Mouse (Mus musculus) mouse embryonic stem cell (cell line): ENCODE measurements around the gene Mcu.

Experiments used
- in situ Hi-C, 2 experiments: fragments of 300-500 bp; cut with MboI; formaldehyde crosslinking; loops; 1 replicate in 1 of 2; 3 replicates in 1 of 2; pipeline ENCODE4 v1.14.3; 2019 to 2020; ENCODE audit warnings: low sequenced_read_pairs in 2 of 2, low pct_unique_long_range_greater_than_20kb in 1 of 2, mixed read lengths in 1 of 2; ENCODE audit not compliant: unreplicated experiment in 1 of 2

The Mcu gene

DNA sequence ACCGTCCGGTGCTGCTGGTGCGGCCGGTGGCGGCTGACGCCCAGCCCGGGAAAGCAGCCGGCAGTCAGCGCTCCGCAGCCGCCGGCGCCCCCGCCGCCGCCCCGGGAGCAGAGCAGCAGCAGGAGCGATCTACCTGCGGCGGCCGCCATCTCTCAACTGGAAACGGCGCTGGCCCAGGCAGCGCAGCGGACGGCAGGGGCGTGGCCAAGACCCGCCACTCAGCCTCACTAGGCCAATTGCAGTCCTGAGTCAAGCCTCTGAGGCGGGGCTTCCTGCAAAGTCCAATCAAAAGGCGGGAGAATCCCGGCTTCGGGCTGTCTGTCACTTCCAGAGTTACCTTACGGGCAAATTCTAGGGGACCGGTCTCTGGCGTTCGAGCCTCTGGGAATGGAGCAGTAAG is at the start of gene Mcu:
TSS of gene Mcu (minus strand) at position 171 of the 400 bp plus-strand sequence.
- in situ Hi-C loops, result no loop called here

DNA sequence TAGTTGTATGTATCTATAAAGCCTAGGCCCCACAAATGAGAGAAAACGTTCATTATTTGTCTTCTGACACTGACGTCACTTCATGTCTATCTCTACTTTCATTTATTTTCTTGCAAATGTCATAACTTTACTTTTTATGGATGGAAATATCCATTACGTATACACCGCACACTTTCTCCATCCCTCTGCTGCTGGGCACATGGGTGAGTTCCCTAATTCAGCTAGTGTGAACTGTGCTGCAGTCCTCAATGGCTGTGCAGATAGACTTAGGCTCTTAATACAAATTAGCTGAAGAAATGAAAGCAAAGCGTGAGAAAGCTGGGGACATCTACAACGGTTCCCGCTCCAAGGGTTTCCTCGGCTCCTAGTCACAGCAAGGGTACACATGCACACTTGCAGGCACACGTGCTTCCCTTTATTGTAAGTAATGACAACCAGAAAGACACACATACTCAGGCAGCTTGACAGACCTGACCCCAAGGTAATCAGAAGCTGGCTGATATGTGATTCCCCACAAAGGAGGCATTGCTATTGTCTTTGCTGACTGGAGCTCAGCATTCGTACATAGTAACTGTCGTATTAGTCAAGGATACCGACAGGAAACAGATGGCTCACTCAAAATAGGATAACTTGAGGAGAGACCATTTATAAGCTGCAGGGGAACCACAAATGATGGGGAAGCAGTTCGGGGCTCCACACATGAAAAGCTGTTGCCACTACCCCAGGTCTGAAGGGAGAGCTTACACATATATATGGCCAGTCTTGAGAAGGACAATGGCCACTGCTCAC is 49.2 kb upstream of the Mcu start:
- in situ Hi-C loops, result no loop called here

DNA sequence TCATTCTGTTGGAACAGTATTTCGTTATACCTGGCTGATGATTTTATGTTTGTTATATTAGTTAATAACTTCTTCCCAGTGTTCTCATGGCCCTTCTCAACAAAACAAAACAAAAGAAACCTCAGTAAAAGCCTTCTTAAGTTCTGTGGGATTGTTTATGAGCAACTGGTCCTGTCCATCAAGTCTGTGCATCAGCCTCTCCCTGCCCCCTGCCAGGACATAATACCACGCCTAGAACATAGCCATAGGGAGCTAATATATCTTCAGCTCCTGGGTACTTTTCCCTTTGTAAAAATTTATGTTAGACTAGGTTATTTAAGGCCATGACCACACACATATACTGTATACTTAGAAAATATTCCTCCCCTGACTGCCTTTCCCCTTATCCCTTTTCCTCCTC is 48.3 kb upstream of the Mcu start:
- in situ Hi-C loops, result no loop called here

DNA sequence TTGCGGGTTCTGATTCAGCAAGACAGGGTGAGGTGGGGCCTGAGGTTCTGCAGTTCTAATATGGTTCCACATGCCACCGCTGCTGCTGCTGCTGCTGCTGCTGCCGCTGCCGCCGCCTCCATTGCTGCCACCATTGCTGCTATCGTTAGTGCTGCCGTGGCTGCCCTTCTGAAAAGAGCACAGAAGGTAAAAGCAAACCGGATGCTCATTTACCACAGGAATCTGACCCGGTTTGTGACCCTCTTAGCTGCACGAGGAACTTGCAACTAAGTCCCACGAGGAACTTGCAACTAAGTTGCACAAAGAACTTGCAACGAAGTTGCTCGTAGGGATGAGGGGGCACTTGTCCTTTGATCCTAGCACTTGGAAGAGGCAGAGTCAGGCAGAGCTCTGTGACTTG is 40.3 kb upstream of the Mcu start:
- in situ Hi-C loops, result no loop called here

DNA sequence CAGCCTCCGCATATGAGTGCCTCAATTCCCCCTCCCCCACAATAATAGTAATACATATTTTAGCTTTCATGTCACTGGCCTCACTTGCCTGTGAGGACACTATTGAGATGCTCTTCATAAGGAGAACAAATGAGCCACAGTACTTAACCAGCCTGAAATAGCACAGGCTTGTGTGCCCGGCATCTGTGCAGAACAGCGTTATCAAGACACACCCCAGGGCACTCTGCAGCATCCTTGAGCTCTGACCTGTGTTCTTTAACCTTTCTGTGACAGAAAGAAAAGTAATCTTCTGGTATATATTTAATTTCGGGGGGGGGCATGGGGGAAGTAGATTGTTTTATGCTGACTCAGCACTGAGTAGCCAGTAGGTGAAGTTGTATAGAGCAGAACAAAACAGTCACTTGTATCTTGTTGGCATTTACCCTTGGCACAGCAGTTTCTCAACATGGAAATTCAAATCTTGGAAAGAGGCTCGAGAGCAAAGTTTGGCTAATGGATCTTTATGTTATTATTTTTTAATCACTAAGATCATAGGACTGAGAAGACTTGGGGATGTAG is 30.4 kb upstream of the Mcu start:
- in situ Hi-C loops, result no loop called here

DNA sequence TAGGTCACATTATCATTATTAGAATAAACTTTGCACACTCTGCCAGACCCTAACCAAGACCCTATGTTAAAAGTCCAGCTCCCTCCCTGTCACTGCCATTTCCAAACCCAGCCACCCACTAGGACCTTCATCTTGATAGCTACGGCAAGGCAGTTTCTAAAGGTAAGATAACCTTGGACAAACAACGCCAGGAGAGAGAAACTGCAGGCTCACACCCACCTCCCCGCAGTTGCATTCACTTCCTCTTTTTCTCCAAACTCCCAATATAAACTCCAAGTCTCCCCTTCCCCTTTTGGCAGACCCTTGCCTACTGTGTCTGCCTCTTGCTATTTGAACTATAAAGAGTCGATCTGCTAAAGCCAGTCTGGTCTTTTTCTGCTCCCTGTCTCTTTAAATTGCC is 28.7 kb upstream of the Mcu start:
- in situ Hi-C loops, result no loop called here

DNA sequence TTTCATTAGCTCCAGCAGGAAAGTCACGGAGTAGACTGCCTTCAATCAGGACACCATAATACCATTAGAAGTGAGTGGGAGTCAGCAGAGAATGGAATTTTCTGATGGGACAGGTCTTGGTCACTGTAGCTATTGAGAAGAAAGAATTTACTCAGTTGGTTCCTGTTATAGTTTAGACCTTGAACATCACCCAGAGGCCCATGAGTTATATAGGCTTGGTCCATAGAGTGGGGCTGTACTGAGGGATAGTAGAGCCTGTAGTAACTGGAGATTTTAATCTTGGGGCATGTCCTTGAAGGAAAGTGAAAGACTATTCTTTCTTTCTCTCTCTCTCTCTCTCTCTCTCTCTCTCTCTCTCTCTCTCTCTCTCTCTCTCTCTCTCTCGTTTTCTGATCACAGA is 28.2 kb upstream of the Mcu start:
- in situ Hi-C loops, result no loop called here

DNA sequence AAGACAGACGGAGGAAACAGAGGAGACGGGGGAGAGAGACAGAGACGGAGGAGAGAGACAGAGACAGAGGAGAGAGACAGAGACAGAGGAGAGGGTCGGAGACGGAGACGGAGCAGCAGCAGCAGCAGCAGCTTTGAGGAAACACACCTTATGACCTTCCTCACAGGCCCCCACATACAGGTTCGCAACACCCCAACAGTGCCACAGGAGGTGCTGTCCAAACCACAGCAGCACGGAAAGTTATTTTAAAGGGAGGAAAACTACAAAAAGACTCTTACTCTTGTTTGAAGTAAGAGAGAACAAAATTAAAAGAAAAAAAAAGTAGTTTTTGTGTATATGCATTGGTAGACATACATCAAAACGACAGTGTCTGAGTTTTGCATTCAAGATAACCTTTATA is 27.2 kb upstream of the Mcu start:
- in situ Hi-C loops, result no loop called here

DNA sequence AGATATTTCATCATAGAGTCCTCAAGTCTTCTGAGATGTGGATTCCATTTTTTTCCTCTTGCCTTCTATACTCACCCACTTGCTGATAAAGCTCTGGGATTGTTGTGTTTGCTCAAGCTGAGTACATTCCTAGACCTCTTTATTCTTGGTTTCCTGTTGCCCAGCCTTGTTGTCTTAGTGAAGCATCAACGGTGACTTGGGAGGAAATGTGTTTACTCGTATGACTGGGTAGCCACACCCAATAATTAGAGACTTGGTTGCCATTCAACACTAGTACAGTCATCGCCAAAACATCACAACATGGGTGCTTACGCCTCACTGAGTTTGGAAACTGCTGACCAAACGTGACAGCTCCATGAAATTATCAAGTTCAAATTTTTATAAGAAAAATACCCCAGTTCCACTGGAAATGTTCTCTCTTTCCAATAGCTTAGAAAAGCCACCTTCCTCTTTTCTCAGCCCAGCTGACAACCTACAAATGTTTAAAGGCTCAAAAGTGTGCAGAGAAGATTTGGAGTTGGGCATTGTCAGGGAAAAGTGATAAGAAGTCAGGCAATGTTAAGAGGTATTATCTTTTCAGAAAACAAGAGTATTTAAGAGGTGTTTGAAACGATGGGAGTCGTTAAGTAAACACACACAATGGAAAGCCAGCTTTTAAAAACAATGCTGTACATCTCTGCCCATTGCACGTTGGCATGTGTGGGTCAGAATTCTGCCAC is 26.3 kb upstream of the Mcu start:
- in situ Hi-C loops, result no loop called here

DNA sequence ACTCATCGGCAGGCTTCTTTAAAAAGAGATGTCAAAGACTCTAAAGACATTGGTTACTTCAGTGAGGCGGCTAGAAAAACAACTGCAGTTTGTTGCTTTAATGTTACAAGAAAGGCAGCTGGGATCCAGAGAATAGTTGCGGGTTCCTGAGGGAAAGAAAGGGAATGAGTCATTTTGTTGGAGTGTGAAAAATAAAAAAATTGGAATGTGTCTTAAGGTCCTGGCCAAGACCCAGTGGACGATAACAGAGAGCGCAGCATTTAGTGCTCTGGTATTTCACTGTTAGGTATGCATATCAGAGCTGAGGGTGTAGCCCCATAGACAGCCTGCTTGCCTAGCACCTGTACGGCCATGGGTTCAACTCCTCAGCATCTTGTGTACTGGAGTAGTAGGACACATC is 22.1 kb upstream of the Mcu start:
- in situ Hi-C loops, result no loop called here

DNA sequence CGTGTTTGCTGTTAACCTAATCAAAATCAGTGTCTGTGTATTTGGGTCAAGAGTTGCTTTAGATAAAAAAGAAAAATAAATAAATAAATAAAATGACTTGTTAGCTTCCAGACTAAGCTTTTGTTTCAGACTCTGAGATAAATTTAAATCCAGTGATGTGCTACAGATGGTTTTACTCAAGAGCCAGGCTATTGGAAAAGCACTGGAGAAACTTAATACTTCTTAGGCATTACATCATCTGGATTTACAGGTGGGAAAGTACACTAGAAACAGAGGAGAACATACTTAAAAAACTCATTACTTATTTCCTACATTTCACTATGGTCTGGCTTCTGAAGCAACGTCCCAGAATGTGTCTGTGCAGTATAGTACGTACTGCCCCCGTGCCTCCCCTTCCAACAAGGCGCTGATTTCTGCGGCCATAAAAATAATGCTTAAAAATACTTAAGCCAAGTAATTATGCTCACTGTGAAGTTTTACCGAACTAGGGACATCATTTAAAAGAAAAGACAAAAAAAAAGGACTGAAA is 21.2 kb upstream of the Mcu start:
- in situ Hi-C loops, result no loop called here

DNA sequence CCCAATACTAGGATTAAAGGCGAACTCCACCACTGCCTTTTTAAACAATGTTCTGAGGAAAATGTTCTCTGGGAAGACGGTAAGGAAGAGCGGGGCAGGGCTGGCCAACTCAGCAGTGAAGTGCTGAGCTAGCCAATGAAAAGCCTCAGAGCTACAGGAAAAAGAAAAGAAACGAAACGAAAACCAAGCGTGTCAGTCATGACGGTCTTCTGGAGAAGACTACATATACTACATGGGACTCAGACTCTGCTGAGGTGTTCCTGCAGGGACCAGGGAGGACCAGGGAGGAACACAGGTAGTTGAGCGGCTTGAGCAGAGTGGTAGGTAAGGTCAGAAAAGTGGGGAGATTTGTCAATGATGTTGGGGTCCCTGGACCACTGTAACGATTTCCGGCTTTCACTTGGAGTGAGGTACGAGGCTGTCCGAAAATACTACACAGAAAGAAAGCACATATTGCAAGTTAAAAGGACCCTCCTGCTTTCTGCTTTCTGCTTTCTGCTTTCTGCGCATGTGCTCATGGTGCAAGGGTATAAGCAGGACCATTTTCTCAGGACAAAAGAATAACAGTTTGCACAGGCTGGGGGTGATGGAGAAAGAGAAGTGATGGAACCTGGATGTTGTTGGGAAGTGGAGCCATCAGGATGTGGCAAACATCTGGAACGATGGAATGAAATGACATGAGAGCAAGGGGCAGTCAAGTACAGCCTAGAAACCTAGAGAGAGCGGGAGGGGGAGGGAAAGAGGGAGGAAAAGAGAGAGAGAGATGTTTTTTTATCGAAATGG is 20.4 kb upstream of the Mcu start:
- in situ Hi-C loops, result no loop called here

DNA sequence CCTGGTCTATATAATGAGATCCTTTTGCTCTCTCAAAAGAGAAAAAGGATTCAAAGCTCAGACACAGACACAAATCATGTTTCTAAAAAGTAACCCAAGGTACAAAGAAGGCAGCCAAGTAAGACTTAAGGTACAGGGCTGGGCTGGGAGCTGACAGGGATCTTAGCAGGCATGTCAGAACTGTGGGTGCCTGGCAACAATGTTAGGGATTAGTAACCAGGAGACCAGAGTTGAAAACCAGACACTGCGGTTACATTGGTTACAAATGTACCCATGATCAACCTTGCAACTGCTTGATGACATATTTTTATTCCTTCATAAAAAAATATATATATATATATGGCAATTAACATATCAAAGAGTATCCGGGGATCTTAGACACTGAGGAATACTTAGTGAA is 19.6 kb upstream of the Mcu start:
- in situ Hi-C loops, result no loop called here

DNA sequence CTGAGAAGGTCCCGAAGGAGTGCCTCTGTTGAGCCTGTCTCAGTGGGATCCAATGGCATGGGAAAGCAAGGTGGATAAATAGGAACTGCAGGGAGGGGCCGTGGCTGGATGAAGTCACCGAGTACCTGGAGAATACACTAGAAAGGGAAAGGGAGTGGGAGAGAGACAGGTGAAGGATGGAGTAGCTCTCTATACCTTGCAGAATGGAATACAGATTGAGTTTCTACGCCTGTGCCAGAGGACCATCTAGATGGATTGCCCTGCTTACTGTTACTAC is 13.0 kb upstream of the Mcu start:
- in situ Hi-C loops, result no loop called here

DNA sequence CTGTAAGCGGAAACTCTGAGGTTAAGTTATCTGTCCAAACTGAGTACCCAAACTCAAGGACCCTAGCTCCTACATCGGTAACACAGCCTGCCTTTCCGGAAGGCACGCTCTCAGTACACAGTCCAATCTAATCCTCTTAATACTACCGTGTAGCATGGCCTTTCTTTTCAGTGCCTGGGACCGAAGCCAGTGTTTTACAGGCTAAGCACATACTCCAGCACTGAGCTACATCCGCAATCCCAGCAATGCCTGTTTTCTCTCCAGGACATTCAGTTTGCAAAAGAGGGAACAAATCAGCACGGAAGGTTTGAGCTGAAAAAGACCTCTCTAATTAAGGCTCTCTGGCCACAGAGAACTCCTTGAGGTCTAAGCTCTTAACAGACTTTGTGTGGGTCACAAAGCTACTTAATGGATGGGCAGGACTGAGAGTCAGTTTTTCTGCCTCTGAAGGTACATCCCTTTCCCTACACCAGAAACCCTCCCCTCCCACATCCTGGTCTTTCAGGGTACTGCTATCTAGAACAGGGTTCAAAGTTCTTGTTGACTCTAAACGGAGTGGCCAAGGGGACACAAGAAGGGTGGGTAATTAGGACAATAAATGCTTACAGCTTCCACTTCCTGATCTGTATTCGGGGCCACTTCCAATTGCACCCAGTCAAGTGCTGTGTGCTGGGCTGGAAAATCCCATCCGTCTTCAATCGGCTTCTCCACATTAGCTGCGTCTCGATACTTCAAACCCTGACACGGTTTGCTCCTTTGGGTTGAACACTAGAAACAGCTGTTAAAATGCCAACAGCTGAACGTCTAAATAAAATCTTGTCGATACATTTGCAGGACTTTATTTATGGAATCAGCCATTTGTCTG is 12.4 kb upstream of the Mcu start:
- in situ Hi-C loops, result no loop called here

DNA sequence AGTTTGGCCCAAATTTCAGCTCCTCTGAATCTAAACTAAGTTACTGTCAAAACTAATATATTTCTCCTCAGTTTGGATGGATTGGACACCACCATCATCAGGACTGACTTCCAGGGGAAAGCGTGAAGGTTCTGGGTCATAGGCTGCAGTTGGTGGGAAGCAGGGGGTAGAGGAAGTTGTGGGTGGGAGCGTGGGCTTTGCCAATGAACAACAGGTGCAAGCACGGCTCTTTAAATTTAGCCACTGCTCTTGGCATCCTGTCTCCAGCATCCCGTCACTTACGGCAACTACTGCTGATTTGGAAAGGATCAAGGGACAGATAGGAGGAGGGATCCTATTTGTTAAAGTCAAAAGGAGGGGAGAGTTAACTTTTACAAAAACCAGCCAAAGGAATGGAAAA is 7.0 kb upstream of the Mcu start:
- in situ Hi-C loops, result no loop called here

DNA sequence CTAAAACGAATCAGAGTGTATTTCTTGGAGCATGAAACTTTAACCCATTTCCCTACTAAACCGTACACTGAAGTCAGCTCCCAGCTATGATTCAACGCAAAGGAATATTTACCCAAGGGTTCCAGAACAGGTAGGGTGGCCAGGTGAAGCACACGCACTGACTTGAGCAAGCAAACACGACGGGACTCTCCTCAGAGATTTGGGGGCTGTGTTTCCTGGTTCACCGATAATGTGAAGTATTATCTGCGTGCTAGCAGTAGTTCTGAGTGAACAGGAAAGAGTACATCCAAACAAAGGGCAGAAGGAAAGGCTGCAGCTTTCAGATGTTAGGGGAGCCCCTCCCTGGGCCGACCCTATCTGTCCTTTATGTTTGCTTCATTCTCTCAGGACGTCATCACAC is 4.9 kb upstream of the Mcu start:
- in situ Hi-C loops, result no loop called here

DNA sequence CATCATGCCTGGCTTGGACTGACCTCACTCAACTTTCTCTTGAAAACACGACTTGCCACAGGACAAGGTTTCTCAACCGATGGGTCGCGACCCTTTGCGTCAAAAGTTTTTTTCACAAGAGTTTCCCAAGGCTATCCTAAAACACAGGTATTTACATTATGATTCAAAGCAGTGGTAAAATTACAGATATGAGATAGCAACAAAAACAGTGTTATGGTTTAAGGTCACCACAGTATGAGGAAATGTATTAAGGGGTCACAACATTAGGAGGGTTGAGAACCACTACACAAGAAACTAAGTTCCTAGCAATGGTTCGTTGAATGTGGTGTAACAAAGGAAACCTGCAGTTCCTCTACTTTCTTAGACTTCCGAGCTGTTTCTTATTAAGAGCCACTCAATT is 1.3 kb upstream of the Mcu start:
- in situ Hi-C loops, result no loop called here
